Mouse (Mus musculus) layer of hippocampus, adult 9-11 months (tissue): ENCODE measurements around the gene Zbtb6.

Experiments
- DNase-seq: peaks from one replicate; pipeline ENCODE4 v3.0.0; 2022

Gene Zbtb6

GRCm38 (mm10) chr2:37442611-37443591 is at the start of gene Zbtb6, which contains the start of the genes Zbtb26 and Rabgap1:
Gene Zbtb6, minus strand, starts transcription at chr2:37443171.
Gene Zbtb26, minus strand, starts transcription at chr2:37443135.
Gene Rabgap1, plus strand, starts transcription at chr2:37443279.
- DNase-seq = peak; percentile 95

- DNase-seq = no peak
Measured at GRCm38 (mm10) chr2:37488956-37489355, 46.0 kb upstream of the Zbtb6 start.

GRCm38 (mm10) chr2:37486408-37486807 is 43.4 kb upstream of the Zbtb6 start:
- no peak for DNase-seq

GRCm38 (mm10) chr2:37485370-37485769 is 42.4 kb upstream of the Zbtb6 start:
- DNase-seq = no peak

- DNase-seq = no peak
Measured at GRCm38 (mm10) chr2:37484165-37484564, 41.2 kb upstream of the Zbtb6 start.

- no peak for DNase-seq
Measured at GRCm38 (mm10) chr2:37480039-37480438, 37.1 kb upstream of the Zbtb6 start.

- DNase-seq = no peak
Measured at GRCm38 (mm10) chr2:37479559-37479958, 36.6 kb upstream of the Zbtb6 start.

GRCm38 (mm10) chr2:37466266-37466665 is 23.3 kb upstream of the Zbtb6 start:
- no peak for DNase-seq

GRCm38 (mm10) chr2:37460707-37461106 is 17.7 kb upstream of the Zbtb6 start:
- no peak for DNase-seq

- peak; percentile 12 for DNase-seq
Measured at GRCm38 (mm10) chr2:37452376-37452760, 9.4 kb upstream of the Zbtb6 start.

GRCm38 (mm10) chr2:37451667-37452375 is 8.8 kb upstream of the Zbtb6 start:
- DNase-seq = peak; percentile 92

- no peak for DNase-seq
Measured at GRCm38 (mm10) chr2:37431609-37432008, 11.4 kb downstream of the Zbtb6 start.

GRCm38 (mm10) chr2:37430593-37431464 is 12.1 kb downstream of the Zbtb6 start:
- DNase-seq = peak; percentile 91

GRCm38 (mm10) chr2:37423671-37424070 is 19.3 kb downstream of the Zbtb6 start:
- DNase-seq = no peak

- DNase-seq = peak; percentile 97
Measured at GRCm38 (mm10) chr2:37422306-37423304, 20.4 kb downstream of the Zbtb6 start, which contains the start of gene Rc3h2. Gene Rc3h2, minus strand, starts transcription at chr2:37422903.

GRCm38 (mm10) chr2:37421903-37422302 is 21.1 kb downstream of the Zbtb6 start:
- no peak for DNase-seq

GRCm38 (mm10) chr2:37395539-37395938 is 47.4 kb downstream of the Zbtb6 start:
- DNase-seq = no peak

GRCm38 (mm10) chr2:37382921-37383320 is 60.0 kb downstream of the Zbtb6 start:
- DNase-seq = peak; percentile 41

- DNase-seq = peak; percentile 39
Measured at GRCm38 (mm10) chr2:37380189-37380588, 62.8 kb downstream of the Zbtb6 start.

GRCm38 (mm10) chr2:37376018-37376417 is 67.0 kb downstream of the Zbtb6 start:
- no peak for DNase-seq
